Comparison of ENCODE assay signal across 29 mouse cellular contexts in the genomic region with DNA sequence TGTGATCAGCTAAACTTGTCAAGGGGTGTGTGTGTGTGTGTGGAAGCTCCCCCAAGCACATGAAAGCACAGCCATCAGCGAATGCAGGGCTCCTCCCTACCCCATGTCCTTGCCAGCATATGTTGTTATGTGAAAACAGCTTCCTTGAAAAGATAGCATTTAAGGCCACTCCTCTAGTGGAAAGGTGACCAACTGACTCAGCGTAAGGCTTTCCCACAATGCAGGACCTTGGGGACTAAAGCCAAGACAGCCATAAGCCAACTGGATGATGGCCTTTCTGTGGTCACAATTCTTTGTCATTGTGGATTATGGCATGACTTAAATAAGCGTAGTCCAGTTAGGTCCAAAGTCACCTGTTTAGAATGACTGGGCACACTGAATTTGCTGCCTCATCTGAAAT. TPM values are rescaled to one million over a fixed set of nuclear protein-coding genes. Genes with fewer than 3 reads are reported as not detected.
DNase-seq lines count a peak whose midpoint lies in the region; ATAC-seq and TF ChIP-seq lines count a peak whose summit lies in the region.
"Had no signal": no experiment of that assay in that cellular context is flagged by ENCODE, and none has a peak within 500 bp of the region (broad histone marks: within the 10 kb centered on the region; RNA-seq: fewer than 3 reads in every experiment).

No protein-coding gene starts in this region.

- TF ChIP-seq POLR2A in heart, adult 2 months (IDR thresholded peaks at IDR 0.05; ENCODE audit: insufficient read depth, low read depth, low read length), result no peak

- intact Hi-C loops in heart, adult 2 months (cut with DNase I), result no loop called here
- intact Hi-C loops in gastrocnemius, adult 2 months (cut with DNase I), result no loop called here

- H3K36me3 ChIP-seq in heart, adult 2 months (ENCODE audit: control insufficient read depth, insufficient read depth, low read length), result no peaks in the 10 kb centered on the region
- H3K36me3 ChIP-seq in stomach, postnatal 0 days (ENCODE audit: control insufficient read depth, insufficient read depth, low read length), result no peaks in the 10 kb centered on the region
- H3K36me3 ChIP-seq: embryonic facial prominence, embryonic 12.5 days; embryonic facial prominence, embryonic 15.5 days; G1E; heart, embryonic 12.5 days; heart, embryonic 15.5 days; hindbrain, embryonic 10.5 days; hindbrain, embryonic 13.5 days; intestine, embryonic 15.5 days had no signal

- WGBS in heart, adult 2 months, result 69% methylated on average over 3 of the region's 3 CpGs
- WGBS in stomach, postnatal 0 days, result 78% methylated on average over 3 of the region's 3 CpGs

- no peak overlapping the region for H3K4me3 ChIP-seq in heart, adult 2 months
- H3K4me3 ChIP-seq in stomach, postnatal 0 days (ENCODE audit: low read depth, low read length), result no peak overlapping the region
- no peak overlapping the region for H3K4me3 ChIP-seq in gastrocnemius, adult 2 months
- H3K4me3 ChIP-seq: embryonic facial prominence, embryonic 12.5 days; embryonic facial prominence, embryonic 15.5 days; heart, embryonic 12.5 days; heart, embryonic 15.5 days; hindbrain, embryonic 10.5 days; hindbrain, embryonic 13.5 days; intestine, embryonic 15.5 days had no signal

- no peaks in the 10 kb centered on the region for H3K27me3 ChIP-seq in heart, adult 2 months (ENCODE audit: control insufficient read depth, insufficient read depth, low read length)
- H3K27me3 ChIP-seq in stomach, postnatal 0 days (ENCODE audit: control insufficient read depth, insufficient read depth, low read length), result no peaks in the 10 kb centered on the region
- H3K27me3 ChIP-seq: CH12.LX; embryonic facial prominence, embryonic 12.5 days; embryonic facial prominence, embryonic 15.5 days; heart, embryonic 12.5 days; heart, embryonic 15.5 days; hindbrain, embryonic 13.5 days; intestine, embryonic 15.5 days had no signal

- ATAC-seq in stomach, postnatal 0 days (ENCODE audit: low FRiP score, low TSS enrichment), result peak; percentile 74
- ATAC-seq: forebrain, embryonic 14.5 days; forebrain, postnatal 0 days; hindbrain, embryonic 16.5 days; intestine, embryonic 15.5 days; Patski had no signal

- no peaks in the 10 kb centered on the region for H3K9me3 ChIP-seq in stomach, postnatal 0 days (ENCODE audit: control insufficient read depth, low read length)
- H3K9me3 ChIP-seq: embryonic facial prominence, embryonic 12.5 days; embryonic facial prominence, embryonic 15.5 days; G1E; heart, embryonic 12.5 days; heart, embryonic 15.5 days; hindbrain, embryonic 10.5 days; hindbrain, embryonic 13.5 days; intestine, embryonic 15.5 days had no signal

- H3K79me2 ChIP-seq in heart, adult 2 months (replicated peaks; ENCODE audit: control insufficient read depth, insufficient read depth, low read length), result no peaks in the 10 kb centered on the region

- no peak overlapping the region for H3K9ac ChIP-seq in heart, adult 2 months (ENCODE audit: low read depth, low read length)
- H3K9ac ChIP-seq in stomach, postnatal 0 days (ENCODE audit: low read length), result no peak overlapping the region
- H3K9ac ChIP-seq: embryonic facial prominence, embryonic 12.5 days; embryonic facial prominence, embryonic 15.5 days; forebrain, postnatal 0 days; heart, embryonic 12.5 days; heart, embryonic 15.5 days; hindbrain, embryonic 13.5 days; intestine, embryonic 15.5 days had no signal

- peaks cover 1% of the 10 kb centered on the region; the same call in 1 of the 2 replicates for H3K4me1 ChIP-seq in heart, adult 2 months (ENCODE audit: control insufficient read depth, insufficient read depth, low read length)
- H3K4me1 ChIP-seq in stomach, postnatal 0 days (replicated peaks; ENCODE audit: control insufficient read depth, insufficient read depth), result no peaks in the 10 kb centered on the region
- H3K4me1 ChIP-seq: embryonic facial prominence, embryonic 12.5 days; embryonic facial prominence, embryonic 15.5 days; hindbrain, embryonic 13.5 days; intestine, embryonic 15.5 days had no signal

- no peak overlapping the region for H3K4me2 ChIP-seq in stomach, postnatal 0 days (replicated peaks; ENCODE audit: low read depth)
- H3K4me2 ChIP-seq: embryonic facial prominence, embryonic 12.5 days; embryonic facial prominence, embryonic 15.5 days; heart, embryonic 12.5 days; heart, embryonic 15.5 days; hindbrain, embryonic 13.5 days; intestine, embryonic 15.5 days had no signal

- no peak for TF ChIP-seq EP300 in heart, adult 2 months (IDR thresholded peaks at IDR 0.05; ENCODE audit: insufficient read depth, low read depth, low read length)
- no peak for TF ChIP-seq EP300 in stomach, postnatal 0 days (optimal IDR thresholded peaks at IDR 0.05)

- TF ChIP-seq CTCF in heart, adult 2 months (IDR thresholded peaks at IDR 0.05), result no peak
- TF ChIP-seq CTCF in stomach, postnatal 0 days (IDR thresholded peaks at IDR 0.05; ENCODE audit: low read depth), result no peak
- TF ChIP-seq CTCF in gastrocnemius, adult 2 months (IDR thresholded peaks at IDR 0.05), result no peak

- H3K27ac ChIP-seq in heart, adult 2 months, result no peak overlapping the region
- no peak overlapping the region for H3K27ac ChIP-seq in stomach, postnatal 0 days (replicated peaks)
- no peak overlapping the region for H3K27ac ChIP-seq in gastrocnemius, adult 2 months
- H3K27ac ChIP-seq: embryonic facial prominence, embryonic 12.5 days; embryonic facial prominence, embryonic 15.5 days; heart, embryonic 15.5 days; hindbrain, embryonic 10.5 days; hindbrain, embryonic 13.5 days; intestine, embryonic 15.5 days had no signal

- DNase-seq in heart, adult 11 months, result peak; percentile 17
- no peak for DNase-seq in heart, adult 2 months
- peak; percentile 67 for DNase-seq in adrenal gland, adult 8-10 months
- DNase-seq in adrenal gland, postnatal 25 days, result peak; percentile 34
- peak; percentile 22 for DNase-seq in stomach, postnatal 0 days (ENCODE audit: low spot score)
- DNase-seq in adipocyte (ENCODE audit: low spot score), result no peak
- no peak for DNase-seq in gastrocnemius, adult 2 months
- DNase-seq: B cell, adult 2 months; cerebellum, adult 18-20 months; cerebellum, adult 9-10 months; cerebellum, postnatal 14 days; forebrain, postnatal 0 days; gastrocnemius, postnatal 10 days; gastrocnemius, postnatal 36 days; heart, postnatal 10 days; heart, postnatal 36 days; kidney, adult 11 months had no signal

RNA-seq across cellular contexts. Expression of a gene that starts 28.9 kb away (rescaled TPM):
- total RNA-seq in heart, adult 2 months (2021), result 1 to 10 TPM; 6.6 to 7.4 TPM
- polyA plus RNA-seq in heart, adult 2 months (2012; rRNA removed), result 4.9 and 6.6 TPM in 2 replicates
- total RNA-seq in adrenal gland, adult 8-10 months (2022), result 10 to 100 TPM; 24.8 to 52.8 (median 40.2) TPM
- 31.1 and 43.3 TPM in 2 replicates for total RNA-seq in adrenal gland, postnatal 25 days (2021)
- polyA plus RNA-seq in stomach, postnatal 0 days (2015; fragmentation: Nextera tagmentation; extraction: Ambion mirVana), result 18.2 and 19.6 TPM in 2 replicates
- total RNA-seq in gastrocnemius, adult 2 months (2021), result 1 to 10 TPM; 1.8 to 1.9 TPM

RNA-seq across cellular contexts. Expression of a gene that starts 32.7 kb away (rescaled TPM):
- total RNA-seq in heart, adult 2 months (2021), result 10 to 100 TPM; 22.6 to 27.0 TPM
- polyA plus RNA-seq in heart, adult 2 months (2012; rRNA removed), result 16.8 and 20.6 TPM in 2 replicates
- 1 to 10 TPM; 2.8 to 6.1 (median 5.0) TPM for total RNA-seq in adrenal gland, adult 8-10 months (2022)
- total RNA-seq in adrenal gland, postnatal 25 days (2021), result 3.6 and 4.2 TPM in 2 replicates
- polyA plus RNA-seq in stomach, postnatal 0 days (2015; fragmentation: Nextera tagmentation; extraction: Ambion mirVana), result 0.84 and 1.3 TPM in 2 replicates
- total RNA-seq in gastrocnemius, adult 2 months (2021), result 1 to 10 TPM; 2.1 to 2.6 TPM
- polyA plus RNA-seq: G1E had no signal

RNA-seq across cellular contexts. Expression of a gene that starts 55.3 kb away (rescaled TPM):
- 10 to 100 TPM; 68.6 to 80.4 TPM for total RNA-seq in heart, adult 2 months (2021)
- polyA plus RNA-seq in heart, adult 2 months (2012; rRNA removed), result 20.4 and 37.3 TPM in 2 replicates
- total RNA-seq in adrenal gland, adult 8-10 months (2022), result 10 to 100 TPM; 46.0 to 71.5 (median 58.1) TPM
- total RNA-seq in adrenal gland, postnatal 25 days (2021), result 52.2 and 62.0 TPM in 2 replicates
- polyA plus RNA-seq in stomach, postnatal 0 days (2015; fragmentation: Nextera tagmentation; extraction: Ambion mirVana), result 19.5 and 19.7 TPM in 2 replicates
- total RNA-seq in gastrocnemius, adult 2 months (2021), result 10 to 100 TPM; 44.8 to 55.5 TPM

Comparison
In these comparisons a context has a peak if more than half of its experiments do, and no peak if none do; other contexts are left out.
1. DNase-seq: peak in heart, adult 11 months (single experiment), adrenal gland, adult 8-10 months (single experiment), adrenal gland, postnatal 25 days (single experiment) and stomach, postnatal 0 days (single experiment); none in heart, adult 2 months (0 of 2), adipocyte (single experiment) and gastrocnemius, adult 2 months (single experiment).